Mouse (Mus musculus): ENCODE results near the gene Gps1. TPM values are rescaled to one million over a fixed set of nuclear protein-coding genes. Genes with fewer than 3 reads are reported as not detected.
"Not testable (repeated sequence)": the region's sequence is repeated elsewhere in the genome, so short reads cannot be mapped to it uniquely, and the experiment has no call there.

Gps1 gene
- polyA plus RNA-seq, 1 experiment from 2014 or later: 94.5 TPM

DNA sequence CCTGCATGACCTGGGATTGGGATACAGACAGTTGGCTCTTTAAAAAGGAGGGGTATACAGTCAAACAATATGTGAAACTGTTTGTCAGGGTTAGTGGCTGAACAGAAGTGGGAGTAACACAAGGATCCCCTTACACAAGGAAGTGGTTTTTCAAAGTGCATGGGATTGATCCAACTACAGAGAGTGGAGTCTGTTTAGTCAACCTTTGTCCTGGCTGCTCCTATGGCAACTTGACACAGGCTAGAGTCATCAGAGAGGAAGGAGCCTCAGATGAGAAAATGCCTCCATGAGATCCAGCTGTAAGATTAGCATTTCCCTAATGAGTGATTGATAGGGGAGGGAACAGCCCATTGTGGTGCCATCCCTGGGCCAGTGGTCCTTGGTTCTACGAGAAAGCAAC, 15.9 kb upstream of the Gps1 start:
- peak; percentile 84 for ATAC-seq (ENCODE audit: low FRiP score, low TSS enrichment)
- 74% methylated on average over 1 of the region's 1 CpGs for WGBS
- no peak overlapping the region for H3K9ac ChIP-seq (ENCODE audit: low read length)
- H3K4me2 ChIP-seq (replicated peaks; ENCODE audit: low read depth): no peak overlapping the region
- H3K27ac ChIP-seq (replicated peaks): peak overlapping the region; percentile 70
- no peaks in the 10 kb centered on the region for H3K27me3 ChIP-seq (ENCODE audit: control insufficient read depth, insufficient read depth, low read length)
- H3K36me3 ChIP-seq (ENCODE audit: control insufficient read depth, insufficient read depth, low read length): no peaks in the 10 kb centered on the region
- TF ChIP-seq EP300 (optimal IDR thresholded peaks at IDR 0.05): no peak
- TF ChIP-seq CTCF (IDR thresholded peaks at IDR 0.05; ENCODE audit: low read depth): no peak
- H3K4me1 ChIP-seq (replicated peaks; ENCODE audit: control insufficient read depth, insufficient read depth): no peaks in the 10 kb centered on the region
- H3K4me3 ChIP-seq (ENCODE audit: low read depth, low read length): no peak overlapping the region
- peak; percentile 62 for DNase-seq (ENCODE audit: low spot score)
- no peaks in the 10 kb centered on the region for H3K9me3 ChIP-seq (ENCODE audit: control insufficient read depth, low read length)

GRCm38 (mm10) chr11:120772749-120773148, 11.3 kb upstream of the Gps1 start:
- H3K9me3 ChIP-seq (ENCODE audit: control insufficient read depth, low read length): no peaks in the 10 kb centered on the region
- WGBS: 81% methylated on average over 3 of the region's 3 CpGs
- no peak for ATAC-seq (ENCODE audit: low FRiP score, low TSS enrichment)
- no peaks in the 10 kb centered on the region for H3K36me3 ChIP-seq (ENCODE audit: control insufficient read depth, insufficient read depth, low read length)
- no peak overlapping the region for H3K27ac ChIP-seq (replicated peaks)
- H3K4me2 ChIP-seq (replicated peaks; ENCODE audit: low read depth): no peak overlapping the region
- H3K4me1 ChIP-seq (replicated peaks; ENCODE audit: control insufficient read depth, insufficient read depth): no peaks in the 10 kb centered on the region
- H3K9ac ChIP-seq (ENCODE audit: low read length): no peak overlapping the region
- no peak for DNase-seq (ENCODE audit: low spot score)
- TF ChIP-seq CTCF (IDR thresholded peaks at IDR 0.05; ENCODE audit: low read depth): no peak
- no peak for TF ChIP-seq EP300 (optimal IDR thresholded peaks at IDR 0.05)
- no peak overlapping the region for H3K4me3 ChIP-seq (ENCODE audit: low read depth, low read length)
- no peaks in the 10 kb centered on the region for H3K27me3 ChIP-seq (ENCODE audit: control insufficient read depth, insufficient read depth, low read length)

- Histone ChIP-seq H3K27me3 (ENCODE audit: control insufficient read depth, insufficient read depth, low read length) (no peaks in the 10 kb centered on the region), H3K4me1 (replicated peaks; ENCODE audit: control insufficient read depth, insufficient read depth) (no peaks in the 10 kb centered on the region), H3K36me3 (ENCODE audit: control insufficient read depth, insufficient read depth, low read length) (no peaks in the 10 kb centered on the region), H3K9me3 (ENCODE audit: control insufficient read depth, low read length) (no peaks in the 10 kb centered on the region), H3K9ac (ENCODE audit: low read length) (no peak overlapping the region), H3K4me2 (replicated peaks; ENCODE audit: low read depth) (no peak overlapping the region), H3K27ac (replicated peaks) (no peak overlapping the region), H3K4me3 (ENCODE audit: low read depth, low read length) (no peak overlapping the region)
- ATAC-seq (ENCODE audit: low FRiP score, low TSS enrichment) (no peak), DNase-seq (ENCODE audit: low spot score) (no peak)
- WGBS: 84% methylated on average over 7 of the region's 7 CpGs
- TF ChIP-seq CTCF (IDR thresholded peaks at IDR 0.05; ENCODE audit: low read depth) (no peak), EP300 (optimal IDR thresholded peaks at IDR 0.05) (no peak)
These were observed 10.4 kb upstream of the Gps1 start for GRCm38 (mm10) chr11:120773463-120774190.

- Histone ChIP-seq H3K4me2 (replicated peaks; ENCODE audit: low read depth) (no peak overlapping the region), H3K27me3 (ENCODE audit: control insufficient read depth, insufficient read depth, low read length) (no peaks in the 10 kb centered on the region), H3K27ac (replicated peaks) (no peak overlapping the region), H3K4me1 (replicated peaks; ENCODE audit: control insufficient read depth, insufficient read depth) (no peaks in the 10 kb centered on the region), H3K9me3 (ENCODE audit: control insufficient read depth, low read length) (no peaks in the 10 kb centered on the region), H3K36me3 (ENCODE audit: control insufficient read depth, insufficient read depth, low read length) (no peaks in the 10 kb centered on the region; the same call in 1 of the 2 replicates), H3K4me3 (ENCODE audit: low read depth, low read length) (no peak overlapping the region), H3K9ac (ENCODE audit: low read length) (no peak overlapping the region; the same call in 1 of the 2 replicates)
- ATAC-seq (ENCODE audit: low FRiP score, low TSS enrichment) (peak; percentile 92), DNase-seq (ENCODE audit: low spot score) (peak; percentile 96)
- 17% methylated on average over 15 of the region's 15 CpGs for WGBS
- peak; percentile 100 for TF ChIP-seq CTCF (IDR thresholded peaks at IDR 0.05; ENCODE audit: low read depth)
- no peak for TF ChIP-seq EP300 (optimal IDR thresholded peaks at IDR 0.05)
These were observed 8.2 kb upstream of the Gps1 start for GRCm38 (mm10) chr11:120775774-120776469.

DNA sequence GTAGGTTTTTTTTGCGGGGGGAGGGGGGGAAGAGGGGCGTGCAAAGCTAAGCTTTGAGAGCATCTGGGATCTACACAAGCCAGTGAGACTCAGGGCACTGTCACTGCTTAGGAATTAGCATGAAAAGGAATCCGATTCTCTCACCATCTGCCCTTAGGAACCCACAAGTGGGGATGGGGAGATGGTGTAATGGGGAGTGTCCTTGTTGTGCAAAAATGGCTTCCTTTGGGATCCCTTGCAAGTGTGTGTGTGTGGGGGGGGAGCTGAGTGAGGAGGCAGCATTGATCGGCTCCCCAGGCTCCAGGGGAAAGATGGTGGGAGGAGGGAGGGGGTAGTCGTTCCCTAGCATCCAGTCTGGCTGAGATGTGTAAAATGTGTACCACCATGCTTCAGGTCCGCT, 6.9 kb upstream of the Gps1 start:
- Histone ChIP-seq H3K9ac (ENCODE audit: low read length) (no peak overlapping the region), H3K27ac (replicated peaks) (no peak overlapping the region), H3K27me3 (ENCODE audit: control insufficient read depth, insufficient read depth, low read length) (no peaks in the 10 kb centered on the region), H3K4me2 (replicated peaks; ENCODE audit: low read depth) (no peak overlapping the region), H3K4me3 (ENCODE audit: low read depth, low read length) (no peak overlapping the region), H3K4me1 (replicated peaks; ENCODE audit: control insufficient read depth, insufficient read depth) (no peaks in the 10 kb centered on the region), H3K9me3 (ENCODE audit: control insufficient read depth, low read length) (no peaks in the 10 kb centered on the region), H3K36me3 (ENCODE audit: control insufficient read depth, insufficient read depth, low read length) (no peaks in the 10 kb centered on the region; the same call in 1 of the 2 replicates)
- no peak for DNase-seq (ENCODE audit: low spot score)
- 22% methylated on average over 6 of the region's 6 CpGs for WGBS
- no peak for TF ChIP-seq CTCF (IDR thresholded peaks at IDR 0.05; ENCODE audit: low read depth)
- TF ChIP-seq EP300 (optimal IDR thresholded peaks at IDR 0.05): no peak
- no peak for ATAC-seq (ENCODE audit: low FRiP score, low TSS enrichment)

DNA sequence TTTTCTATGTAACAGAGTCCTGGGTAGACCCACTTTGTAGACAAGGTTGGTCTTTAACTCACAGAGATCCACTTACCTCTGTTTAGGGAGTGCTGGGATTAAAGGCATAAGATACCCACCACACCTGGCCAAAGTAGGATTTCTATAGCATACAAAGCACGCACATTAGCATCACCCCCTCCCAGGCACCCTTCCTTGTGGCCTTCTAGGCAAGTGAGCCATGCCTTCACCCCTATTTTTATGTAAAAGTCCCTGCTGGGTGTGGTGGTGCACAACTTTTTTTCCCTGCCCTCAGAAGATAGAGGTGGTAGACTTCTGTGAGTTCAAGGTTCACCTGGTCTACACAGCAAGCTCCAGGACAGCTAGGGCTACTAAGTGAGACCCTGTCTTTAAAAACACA, 4.2 kb upstream of the Gps1 start:
- WGBS: 90% methylated on average over 1 of the region's 1 CpGs

DNA sequence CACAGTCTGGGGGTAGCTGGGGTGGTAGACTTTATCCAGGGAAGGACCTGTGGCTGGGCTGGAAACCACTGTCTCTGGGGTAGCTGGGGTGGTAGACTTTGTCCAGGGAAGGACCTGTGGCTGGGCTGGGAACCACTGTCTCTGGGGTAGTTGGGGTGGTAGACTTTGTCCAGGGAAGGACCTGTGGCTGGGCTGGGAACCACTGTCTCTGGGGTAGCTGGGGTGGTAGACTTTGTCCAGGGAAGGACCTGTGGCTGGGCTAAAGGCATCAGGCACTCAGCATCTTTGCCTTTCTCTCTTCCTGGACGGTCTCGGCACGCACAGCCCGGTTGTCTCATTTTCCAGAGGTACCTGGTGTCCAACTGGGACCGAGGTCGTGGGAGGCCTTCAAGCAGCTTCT, 2.7 kb upstream of the Gps1 start:
- H3K27me3 ChIP-seq (ENCODE audit: control insufficient read depth, insufficient read depth, low read length); ATAC-seq (ENCODE audit: low FRiP score, low TSS enrichment); H3K9me3 ChIP-seq (ENCODE audit: control insufficient read depth, low read length); H3K4me3 ChIP-seq (ENCODE audit: low read depth, low read length); H3K4me1 ChIP-seq (replicated peaks; ENCODE audit: control insufficient read depth, insufficient read depth); H3K36me3 ChIP-seq (ENCODE audit: control insufficient read depth, insufficient read depth, low read length); H3K4me2 ChIP-seq (replicated peaks; ENCODE audit: low read depth); H3K27ac ChIP-seq (replicated peaks); DNase-seq (ENCODE audit: low spot score); H3K9ac ChIP-seq (ENCODE audit: low read length): not testable (repeated sequence)
- WGBS: 89% methylated on average over 6 of the region's 6 CpGs

More for the DNA sequence above, 4.2 kb upstream of the Gps1 start:
- Histone ChIP-seq H3K4me3 (ENCODE audit: low read depth, low read length) (no peak overlapping the region), H3K9me3 (ENCODE audit: control insufficient read depth, low read length) (no peaks in the 10 kb centered on the region), H3K27ac (replicated peaks) (no peak overlapping the region), H3K27me3 (ENCODE audit: control insufficient read depth, insufficient read depth, low read length) (no peaks in the 10 kb centered on the region), H3K4me1 (replicated peaks; ENCODE audit: control insufficient read depth, insufficient read depth) (0 out of 2 replicates have a peak, but pooled peaks cover 5% of the 10 kb centered on the region), H3K9ac (ENCODE audit: low read length) (no peak overlapping the region), H3K36me3 (ENCODE audit: control insufficient read depth, insufficient read depth, low read length) (no peaks in the 10 kb centered on the region; the same call in 1 of the 2 replicates), H3K4me2 (replicated peaks; ENCODE audit: low read depth) (no peak overlapping the region)
- no peak for DNase-seq (ENCODE audit: low spot score)
- TF ChIP-seq EP300 (optimal IDR thresholded peaks at IDR 0.05): no peak
- no peak for TF ChIP-seq CTCF (IDR thresholded peaks at IDR 0.05; ENCODE audit: low read depth)
- ATAC-seq (ENCODE audit: low FRiP score, low TSS enrichment): no peak

All from stomach, postnatal 0 days (tissue).